Mouse (Mus musculus): Measurements from ENCODE around the gene Fam8a1. TPM values are rescaled to one million over a fixed set of nuclear protein-coding genes. Genes with fewer than 3 reads are reported as not detected.

Gene Fam8a1
- total and polyA plus RNA-seq, 2 experiments from 2014 or later = 18.8 to 73.8 TPM

GRCm38 (mm10) chr13:46695932-46696331 lies 26.6 kb downstream of the Fam8a1 start:
- Histone ChIP-seq H3K4me1 (ENCODE audit: insufficient read depth) (no peaks in the 10 kb centered on the region), H3K4me3 (ENCODE audit: low read depth, low read length) (no peak overlapping the region), H3K4me2 (ENCODE audit: low read depth) (no peak overlapping the region), H3K36me3 (ENCODE audit: insufficient read depth) (peaks cover 24% of the 10 kb centered on the region), H3K27ac (ENCODE audit: low read depth, low read length) (no peak overlapping the region), H3K9me3 (ENCODE audit: low read length) (no peaks in the 10 kb centered on the region), H3K27me3 (ENCODE audit: insufficient read depth, low read length) (no peaks in the 10 kb centered on the region), H3K9ac (no peak overlapping the region)
- ATAC-seq = no peak
- 90% methylated on average over 1 of the region's 1 CpGs for WGBS
- no peak for DNase-seq
- TF ChIP-seq CTCF (IDR thresholded peaks at IDR 0.05; ENCODE audit: low read depth) = no peak

GRCm38 (mm10) chr13:46696788-46697187 lies 27.5 kb downstream of the Fam8a1 start:
- Histone ChIP-seq H3K4me1 (ENCODE audit: insufficient read depth) (no peaks in the 10 kb centered on the region), H3K4me2 (ENCODE audit: low read depth) (no peak overlapping the region), H3K36me3 (ENCODE audit: insufficient read depth) (peaks cover 22% of the 10 kb centered on the region), H3K27ac (ENCODE audit: low read depth, low read length) (no peak overlapping the region), H3K4me3 (ENCODE audit: low read depth, low read length) (no peak overlapping the region), H3K9ac (no peak overlapping the region), H3K27me3 (ENCODE audit: insufficient read depth, low read length) (no peaks in the 10 kb centered on the region), H3K9me3 (ENCODE audit: low read length) (no peaks in the 10 kb centered on the region)
- no peak for TF ChIP-seq CTCF (IDR thresholded peaks at IDR 0.05; ENCODE audit: low read depth)
- 98% methylated on average over 2 of the region's 2 CpGs for WGBS
- DNase-seq = no peak
- ATAC-seq = no peak

- Histone ChIP-seq H3K4me2 (ENCODE audit: low read depth) (no peak overlapping the region), H3K4me1 (ENCODE audit: insufficient read depth) (no peaks in the 10 kb centered on the region), H3K9me3 (ENCODE audit: low read length) (no peaks in the 10 kb centered on the region), H3K4me3 (ENCODE audit: low read depth, low read length) (no peak overlapping the region), H3K36me3 (ENCODE audit: insufficient read depth) (peaks cover 17% of the 10 kb centered on the region), H3K27ac (ENCODE audit: low read depth, low read length) (no peak overlapping the region), H3K9ac (no peak overlapping the region), H3K27me3 (ENCODE audit: insufficient read depth, low read length) (no peaks in the 10 kb centered on the region)
- no peak for TF ChIP-seq CTCF (IDR thresholded peaks at IDR 0.05; ENCODE audit: low read depth)
- WGBS = 86% methylated on average over 1 of the region's 1 CpGs
- ATAC-seq = no peak
- no peak for DNase-seq
Measured at GRCm38 (mm10) chr13:46699372-46699771, 30.1 kb downstream of the Fam8a1 start.

GRCm38 (mm10) chr13:46701486-46701885 lies 32.2 kb downstream of the Fam8a1 start:
- TF ChIP-seq CTCF (IDR thresholded peaks at IDR 0.05; ENCODE audit: low read depth) = no peak
- ATAC-seq (no peak), DNase-seq (no peak)
- Histone ChIP-seq H3K9ac (no peak overlapping the region), H3K4me1 (ENCODE audit: insufficient read depth) (no peaks in the 10 kb centered on the region), H3K27me3 (ENCODE audit: insufficient read depth, low read length) (no peaks in the 10 kb centered on the region), H3K36me3 (ENCODE audit: insufficient read depth) (peaks cover 18% of the 10 kb centered on the region; the same call in 1 of the 2 replicates), H3K4me2 (ENCODE audit: low read depth) (no peak overlapping the region), H3K27ac (ENCODE audit: low read depth, low read length) (no peak overlapping the region), H3K4me3 (ENCODE audit: low read depth, low read length) (no peak overlapping the region), H3K9me3 (ENCODE audit: low read length) (no peaks in the 10 kb centered on the region)
- WGBS = 89% methylated on average over 2 of the region's 2 CpGs

- no peak overlapping the region for H3K4me3 ChIP-seq (ENCODE audit: low read depth, low read length)
- peaks cover 20% of the 10 kb centered on the region for H3K36me3 ChIP-seq (ENCODE audit: insufficient read depth)
- ATAC-seq (no peak), DNase-seq (no peak)
- no peak overlapping the region for H3K27ac ChIP-seq (ENCODE audit: low read depth, low read length)
- peak; percentile 35 for TF ChIP-seq CTCF (IDR thresholded peaks at IDR 0.05; ENCODE audit: low read depth)
- no peak overlapping the region for H3K9ac ChIP-seq
- 81% methylated on average over 5 of the region's 5 CpGs for WGBS
- no peaks in the 10 kb centered on the region for H3K9me3 ChIP-seq (ENCODE audit: low read length)
- H3K27me3 ChIP-seq (ENCODE audit: insufficient read depth, low read length) = no peaks in the 10 kb centered on the region
- no peak overlapping the region for H3K4me2 ChIP-seq (ENCODE audit: low read depth)
- H3K4me1 ChIP-seq (ENCODE audit: insufficient read depth) = no peaks in the 10 kb centered on the region
Measured at GRCm38 (mm10) chr13:46703138-46703537, 33.8 kb downstream of the Fam8a1 start.

- DNase-seq (no peak), ATAC-seq (no peak)
- peaks cover 17% of the 10 kb centered on the region; the same call in 1 of the 2 replicates for H3K36me3 ChIP-seq (ENCODE audit: insufficient read depth)
- 80% methylated on average over 5 of the region's 5 CpGs for WGBS
- no peak overlapping the region for H3K4me2 ChIP-seq (ENCODE audit: low read depth)
- no peak for TF ChIP-seq CTCF (IDR thresholded peaks at IDR 0.05; ENCODE audit: low read depth)
- no peak overlapping the region for H3K9ac ChIP-seq
- H3K9me3 ChIP-seq (ENCODE audit: low read length) = no peaks in the 10 kb centered on the region
- no peak overlapping the region for H3K27ac ChIP-seq (ENCODE audit: low read depth, low read length)
- H3K4me1 ChIP-seq (ENCODE audit: insufficient read depth) = no peaks in the 10 kb centered on the region
- H3K27me3 ChIP-seq (ENCODE audit: insufficient read depth, low read length) = no peaks in the 10 kb centered on the region
- no peak overlapping the region for H3K4me3 ChIP-seq (ENCODE audit: low read depth, low read length)
Measured at GRCm38 (mm10) chr13:46713486-46713885, 44.2 kb downstream of the Fam8a1 start.

- Histone ChIP-seq H3K36me3 (ENCODE audit: insufficient read depth) (peaks cover 15% of the 10 kb centered on the region; the same call in 1 of the 2 replicates), H3K27me3 (ENCODE audit: insufficient read depth, low read length) (no peaks in the 10 kb centered on the region), H3K9me3 (ENCODE audit: low read length) (no peaks in the 10 kb centered on the region), H3K27ac (ENCODE audit: low read depth, low read length) (no peak overlapping the region), H3K4me2 (ENCODE audit: low read depth) (no peak overlapping the region), H3K9ac (no peak overlapping the region), H3K4me3 (ENCODE audit: low read depth, low read length) (no peak overlapping the region), H3K4me1 (ENCODE audit: insufficient read depth) (no peaks in the 10 kb centered on the region)
- TF ChIP-seq CTCF (IDR thresholded peaks at IDR 0.05; ENCODE audit: low read depth) = no peak
- DNase-seq (no peak), ATAC-seq (no peak)
- WGBS = 77% methylated on average over 3 of the region's 3 CpGs
Measured at GRCm38 (mm10) chr13:46715976-46716639, 46.8 kb downstream of the Fam8a1 start.

Measured in forebrain, postnatal 0 days (tissue).